Mouse (Mus musculus) layer of hippocampus, adult 2 months (tissue): ENCODE results near the gene Lingo4. TPM values are rescaled to one million over a fixed set of nuclear protein-coding genes. Genes with fewer than 3 reads are reported as not detected.

Experiments used
- DNase-seq, 2 experiments: peaks; one replicate each; pipeline ENCODE4 v3.0.0; 2022; ENCODE audit warnings: low spot score in 2 of 2
- H3K27ac ChIP-seq: fragments of 200-600 bp; 2 replicates; pipeline ENCODE4 v1.8.1; 2022
- H3K4me3 ChIP-seq: fragments of 200-600 bp; 2 replicates; pipeline ENCODE4 v1.8.1; 2022; ENCODE audit warnings: mild to moderate bottlenecking
- CTCF ChIP-seq: fragments of 200-600 bp; conservative IDR thresholded peaks from 2 replicates; pipeline ENCODE4 v1.8.1; 2022; ENCODE audit warnings: antibody characterized with exemption, mild to moderate bottlenecking, moderate library complexity
- total RNA-seq, 2 experiments: library from RNA; stranded (reverse); gene quantifications; 2 replicates each; pipeline ENCODE4 v1.2.3; 2021

Gene Lingo4
- total RNA-seq, 2 experiments from 2014 or later: 0.79 to 0.98 TPM

- peak; percentile 70 for TF ChIP-seq CTCF
- no peak for DNase-seq
- H3K4me3 ChIP-seq: no peak overlapping the region
- H3K27ac ChIP-seq: no peak overlapping the region
These were observed 42.9 kb downstream of the Lingo4 start for GRCm38 (mm10) chr3:94441182-94441581.

DNA sequence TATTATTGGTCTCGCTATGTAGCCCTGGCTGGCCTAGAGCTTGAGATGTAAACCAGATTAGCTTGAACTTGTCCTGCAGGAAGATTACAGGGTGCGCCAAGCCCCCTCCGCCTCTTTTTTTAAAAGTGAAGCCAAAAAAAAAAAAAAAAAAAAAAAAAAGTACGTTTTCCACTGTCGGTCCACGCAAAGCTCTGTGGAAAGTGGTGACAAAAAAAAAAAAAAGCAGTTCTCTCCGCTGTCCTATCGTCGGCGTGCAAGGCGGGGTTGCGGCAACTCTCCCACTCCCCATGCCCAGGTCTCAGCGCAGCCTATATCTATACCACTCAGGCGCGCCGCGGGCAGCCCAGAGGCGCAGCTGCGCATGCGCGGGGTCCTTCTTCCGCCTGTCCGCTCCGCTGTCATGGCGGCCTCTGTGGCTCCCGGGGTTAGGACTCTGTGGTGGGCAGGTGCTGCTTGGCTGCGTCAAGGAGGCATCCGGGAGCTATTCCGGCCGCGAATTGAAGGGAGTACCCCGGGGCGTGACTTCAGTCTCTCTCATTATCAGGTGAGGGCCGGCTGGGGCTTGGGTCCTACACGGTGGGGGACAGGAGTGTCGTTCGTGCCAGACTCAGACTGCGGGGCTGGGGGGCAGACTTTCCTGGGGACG, 44.8 kb downstream of the Lingo4 start, which contains the start of gene Mrpl9:
TSS of gene Mrpl9 (plus strand) at position 368 of the 646 bp plus-strand sequence.
- DNase-seq: peak; percentile 91 to 97
- no peak for TF ChIP-seq CTCF
- peak within 1 kb of the TSS; percentile 87 for H3K4me3 ChIP-seq
- peak within 1 kb of the TSS; percentile 92 for H3K27ac ChIP-seq

- Histone ChIP-seq H3K4me3 (peak within 1 kb of the TSS; percentile 87), H3K27ac (peak within 1 kb of the TSS; percentile 92)
- DNase-seq: no peak
- TF ChIP-seq CTCF: no peak
These were observed 45.3 kb downstream of the Lingo4 start, which contains the start of gene Oaz3 for GRCm38 (mm10) chr3:94443597-94443964. Gene Oaz3 (minus strand): TSS chr3:94443915.

DNA sequence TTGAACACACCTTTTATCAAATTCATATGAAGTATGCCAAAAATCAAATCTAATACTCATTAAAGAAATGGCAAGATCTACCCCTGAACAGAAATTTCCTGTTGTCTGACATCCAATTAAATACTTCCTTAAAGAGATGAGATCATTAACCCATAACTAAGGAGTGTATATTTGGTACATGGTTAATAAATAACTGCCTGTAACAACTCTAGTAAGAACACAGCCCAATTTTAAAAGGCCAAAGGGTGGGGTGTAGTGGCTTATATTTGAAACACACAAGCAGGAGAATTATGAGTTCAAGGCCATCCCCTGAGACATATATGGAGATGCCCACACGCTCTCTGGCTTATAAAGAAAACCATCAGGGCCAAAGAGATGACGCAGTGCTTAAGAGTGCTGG, 51.1 kb downstream of the Lingo4 start:
- H3K4me3 ChIP-seq: no peak overlapping the region
- TF ChIP-seq CTCF: no peak
- no peak overlapping the region for H3K27ac ChIP-seq
- no peak for DNase-seq

Other genes starting within 250 kb of the Lingo4 start
- gene Gm10696, start 220.3 kb upstream of the Lingo4 start, total RNA-seq: not detected
- not detected for gene Gm5286, start 201.8 kb upstream of the Lingo4 start, total RNA-seq
- not detected for gene Gm4778, start 134.5 kb upstream of the Lingo4 start, total RNA-seq
- 10 to 100 TPM; 24.3 to 26.5 TPM for gene Them4, start 88.4 kb upstream of the Lingo4 start, total RNA-seq
- gene Them5, start 56.4 kb upstream of the Lingo4 start, total RNA-seq: not detected
- gene C2cd4d, start 36.1 kb upstream of the Lingo4 start, total RNA-seq: under 1 TPM; 0.36 to 0.47 TPM
- gene Rorc, start 25.7 kb upstream of the Lingo4 start, total RNA-seq: 1 to 10 TPM in 1 of 2 experiments, under 1 TPM in 1; 0.97 to 1.0 TPM
- 10 to 100 TPM; 41.3 to 47.2 TPM for gene Tdrkh, start 14.8 kb downstream of the Lingo4 start, total RNA-seq
- 10 to 100 TPM; 41.3 to 44.4 TPM for gene Mrpl9, start 44.8 kb downstream of the Lingo4 start, total RNA-seq
- gene Oaz3, start 45.4 kb downstream of the Lingo4 start, total RNA-seq: not detected
- gene Celf3, start 79.8 kb downstream of the Lingo4 start, total RNA-seq: 100 to 1,000 TPM; 184 to 202 TPM
- gene Riiad1, start 81.8 kb downstream of the Lingo4 start, total RNA-seq: 1 to 10 TPM; 5.8 to 7.2 TPM
- gene Snx27, start 184.2 kb downstream of the Lingo4 start, total RNA-seq: 100 to 1,000 TPM; 102 to 108 TPM
- gene Gm10972, start 244.6 kb downstream of the Lingo4 start, total RNA-seq: not detected